ENCODE assay signal across 8 mouse cellular contexts in the genomic region with DNA sequence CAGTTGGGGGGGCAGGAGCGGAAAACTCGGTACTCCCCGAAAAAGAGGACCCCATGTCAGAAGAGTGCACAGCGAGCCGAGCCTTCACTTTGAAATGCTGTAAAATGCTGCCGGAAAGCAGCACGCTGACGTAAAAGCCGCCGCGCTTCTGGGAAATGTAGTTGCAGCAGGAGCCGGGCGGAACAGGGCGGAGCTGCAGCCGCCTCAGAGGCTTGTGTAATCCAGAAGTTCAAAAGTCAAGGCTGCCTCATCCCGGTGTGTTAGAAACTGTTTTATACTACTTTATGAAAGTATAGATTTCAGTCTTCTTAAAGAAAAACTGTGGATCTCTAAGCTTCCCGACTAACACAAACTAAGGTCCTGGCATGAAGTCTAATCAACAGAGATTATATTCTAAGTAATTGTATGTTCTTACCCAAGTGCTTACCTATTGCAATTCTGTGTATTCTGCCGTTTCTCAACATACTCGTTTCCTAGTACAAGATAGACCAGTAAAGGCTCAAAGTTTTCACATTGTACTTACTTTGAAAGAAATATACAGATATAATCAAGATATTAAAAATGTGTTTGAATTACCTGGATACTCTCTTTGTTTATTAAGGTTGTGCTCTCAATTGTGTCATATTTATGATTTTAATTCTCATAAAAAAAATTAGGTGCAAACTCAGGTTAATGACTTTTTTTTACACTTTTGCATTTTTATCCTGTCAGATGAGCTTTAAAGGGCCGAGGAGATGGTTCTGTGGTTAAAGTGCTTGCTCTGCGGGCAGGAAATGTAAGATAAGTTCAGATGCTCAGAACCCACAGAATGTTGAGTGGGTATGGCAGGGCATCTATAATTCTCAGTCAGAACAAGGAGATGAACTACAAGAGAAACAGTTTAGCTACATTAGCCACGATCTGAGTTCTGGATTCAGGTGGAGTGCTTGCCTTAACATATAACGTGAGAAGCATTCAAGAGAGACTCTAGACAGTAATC. TPM values are rescaled to one million over a fixed set of nuclear protein-coding genes. Genes with fewer than 3 reads are reported as not detected.
DNase-seq lines count a peak whose midpoint lies in the region; ATAC-seq and TF ChIP-seq lines count a peak whose summit lies in the region.

Dmac1 (minus strand) TSS at position 109 of the 979 bp plus-strand sequence.

- no peak for TF ChIP-seq CTCF in C2C12 (IDR thresholded peaks at IDR 0.05; ENCODE audit: control insufficient read depth, insufficient read depth, insufficient read length)
- no peak for TF ChIP-seq CTCF in brain, embryonic 14.5 days (IDR thresholded peaks at IDR 0.05; ENCODE audit: borderline replicate concordance, extremely low read depth, insufficient read depth, insufficient read length)
- TF ChIP-seq CTCF in liver, adult 2 months (IDR thresholded peaks at IDR 0.05; ENCODE audit: low read depth, low read length): no peak

- H3K79me2 ChIP-seq in C2C12 (ENCODE audit: control insufficient read depth, insufficient read depth) (peaks cover 8% of the 10 kb centered on the region), myocyte (ENCODE audit: control insufficient read depth, insufficient read depth) (peaks cover 8% of the 10 kb centered on the region)
- H3K79me2 ChIP-seq in liver, adult 2 months (ENCODE audit: control insufficient read depth, insufficient read depth, low read length): no peaks in the 10 kb centered on the region; the same call in 1 of the 2 replicates

- peak; percentile 38; the same call in 1 of the 2 replicates for TF ChIP-seq POLR2A in brain, embryonic 14.5 days (IDR thresholded peaks at IDR 0.05; ENCODE audit: borderline replicate concordance, extremely low read depth, insufficient read depth, insufficient read length, poor library complexity, severe bottlenecking)
- TF ChIP-seq POLR2A in liver, adult 2 months (IDR thresholded peaks at IDR 0.05; ENCODE audit: extremely low read depth, insufficient read depth, low read length): peak; percentile 52; the same call in 1 of the 2 replicates
- TF ChIP-seq POLR2A in myocyte (IDR thresholded peaks at IDR 0.05; ENCODE audit: insufficient read length, low read depth): peak; percentile 33

- peak; percentile 97 for DNase-seq in brain, embryonic 14.5 days (ENCODE audit: low read depth)
- peak; percentile 91 for DNase-seq in liver, adult 2 months (ENCODE audit: extremely low read depth, low read depth, low spot score)
- peak; percentile 94 for DNase-seq in splenic B cell, adult 2 months (ENCODE audit: low read depth, low spot score)

- H3K36me3 ChIP-seq in C2C12 (ENCODE audit: control insufficient read depth, insufficient read depth): no peaks in the 10 kb centered on the region
- H3K36me3 ChIP-seq in erythroblast, embryonic 14.5 days (ENCODE audit: control insufficient read depth): peaks cover 8% of the 10 kb centered on the region
- H3K36me3 ChIP-seq in heart, embryonic 11.5 days (ENCODE audit: control insufficient read depth, insufficient read depth, low read length): no peaks in the 10 kb centered on the region
- H3K36me3 ChIP-seq in kidney, embryonic 16.5 days (ENCODE audit: insufficient read depth, low read length): peaks cover 12% of the 10 kb centered on the region
- peaks cover 2% of the 10 kb centered on the region; the same call in 1 of the 2 replicates for H3K36me3 ChIP-seq in liver, adult 2 months (ENCODE audit: control insufficient read depth, insufficient read depth, low read length)
- no peaks in the 10 kb centered on the region for H3K36me3 ChIP-seq in myocyte (ENCODE audit: control insufficient read depth, insufficient read depth)
- no peaks in the 10 kb centered on the region for H3K36me3 ChIP-seq in splenic B cell, adult 2 months (ENCODE audit: control insufficient read depth, insufficient read depth, low read length, poor library complexity, severe bottlenecking)

- peak within 1 kb of the TSS; percentile 83 for H3K4me3 ChIP-seq in C2C12 (ENCODE audit: insufficient read depth, poor library complexity, severe bottlenecking)
- H3K4me3 ChIP-seq in erythroblast, embryonic 14.5 days (replicated peaks): peak within 1 kb of the TSS; percentile 93
- peak within 1 kb of the TSS; percentile 80 for H3K4me3 ChIP-seq in heart, embryonic 11.5 days (ENCODE audit: low read depth, low read length)
- peak within 1 kb of the TSS; percentile 74 for H3K4me3 ChIP-seq in kidney, embryonic 16.5 days (ENCODE audit: low read length)
- peak within 1 kb of the TSS; percentile 99 for H3K4me3 ChIP-seq in liver, adult 2 months (ENCODE audit: insufficient read depth, low read depth, low read length)
- H3K4me3 ChIP-seq in myocyte: peak within 1 kb of the TSS; percentile 64

- no peaks in the 10 kb centered on the region for H3K79me3 ChIP-seq in C2C12 (ENCODE audit: low read depth)

- 17% methylated on average over 23 of the region's 23 CpGs for whole genome bisulfite sequencing in heart, embryonic 11.5 days (ENCODE audit: insufficient replicate concordance)
- 16% methylated on average over 23 of the region's 23 CpGs for WGBS in kidney, embryonic 16.5 days
- 16% methylated on average over 23 of the region's 23 CpGs for WGBS in liver, adult 2 months

- H3K27me3 ChIP-seq in C2C12 (ENCODE audit: control insufficient read depth, insufficient read depth, insufficient read length) (no peaks in the 10 kb centered on the region), myocyte (ENCODE audit: control insufficient read depth, insufficient read depth, insufficient read length) (no peaks in the 10 kb centered on the region)
- no peaks in the 10 kb centered on the region for H3K27me3 ChIP-seq in erythroblast, embryonic 14.5 days (ENCODE audit: control insufficient read depth)
- no peaks in the 10 kb centered on the region for H3K27me3 ChIP-seq in heart, embryonic 11.5 days (ENCODE audit: control insufficient read depth, insufficient read depth, low read length)
- no peaks in the 10 kb centered on the region for H3K27me3 ChIP-seq in kidney, embryonic 16.5 days (ENCODE audit: insufficient read depth, low read length)
- H3K27me3 ChIP-seq in liver, adult 2 months (ENCODE audit: control insufficient read depth, insufficient read depth, low read length): no peaks in the 10 kb centered on the region
- no peaks in the 10 kb centered on the region for H3K27me3 ChIP-seq in splenic B cell, adult 2 months (ENCODE audit: control insufficient read depth, insufficient read depth, low read length, poor library complexity, severe bottlenecking)

- H3K4me1 ChIP-seq in erythroblast, embryonic 14.5 days (ENCODE audit: control insufficient read depth): peaks cover 15% of the 10 kb centered on the region
- H3K4me1 ChIP-seq in heart, embryonic 11.5 days (ENCODE audit: control insufficient read depth, insufficient read depth, low read length): no peaks in the 10 kb centered on the region
- no peaks in the 10 kb centered on the region for H3K4me1 ChIP-seq in kidney, embryonic 16.5 days (ENCODE audit: insufficient read depth, low read length)
- peaks cover 4% of the 10 kb centered on the region; the same call in 1 of the 2 replicates for H3K4me1 ChIP-seq in liver, adult 2 months (ENCODE audit: control insufficient read depth, insufficient read depth, low read length)

- peak within 1 kb of the TSS; percentile 92 for H3ac ChIP-seq in C2C12 (ENCODE audit: control insufficient read depth, insufficient read length, low read depth)
- H3ac ChIP-seq in myocyte (ENCODE audit: control insufficient read depth, insufficient read length): peak within 1 kb of the TSS; percentile 30

- ATAC-seq in heart, embryonic 11.5 days (replicated peaks; ENCODE audit: insufficient number of reproducible peaks, low FRiP score, low TSS enrichment): peak; percentile 90
- ATAC-seq in kidney, embryonic 16.5 days (ENCODE audit: low FRiP score, low TSS enrichment): peak; percentile 97

- H3K9ac ChIP-seq in heart, embryonic 11.5 days (ENCODE audit: low read depth, low read length): peak within 1 kb of the TSS; percentile 84
- H3K9ac ChIP-seq in kidney, embryonic 16.5 days (replicated peaks; ENCODE audit: low read length): peak within 1 kb of the TSS; percentile 92
- H3K9ac ChIP-seq in liver, adult 2 months (ENCODE audit: low read depth, low read length): peak within 1 kb of the TSS; percentile 90

- H3K4me2 ChIP-seq in heart, embryonic 11.5 days: peak within 1 kb of the TSS; percentile 68
- peak within 1 kb of the TSS; percentile 82 for H3K4me2 ChIP-seq in kidney, embryonic 16.5 days (replicated peaks; ENCODE audit: low read depth, low read length)
- H3K4me2 ChIP-seq in myocyte (ENCODE audit: low read depth): peak within 1 kb of the TSS; percentile 95

- H3K9me3 ChIP-seq in erythroblast, embryonic 14.5 days (ENCODE audit: control insufficient read depth, low read length): no peaks in the 10 kb centered on the region
- H3K9me3 ChIP-seq in heart, embryonic 11.5 days (replicated peaks; ENCODE audit: control insufficient read depth, low read length): no peaks in the 10 kb centered on the region
- H3K9me3 ChIP-seq in kidney, embryonic 16.5 days (ENCODE audit: low read length): peaks cover 3% of the 10 kb centered on the region; the same call in 1 of the 2 replicates

- H3K27ac ChIP-seq in heart, embryonic 11.5 days (ENCODE audit: low read depth, low read length): no peak within 1 kb of the TSS
- no peak within 1 kb of the TSS for H3K27ac ChIP-seq in kidney, embryonic 16.5 days (ENCODE audit: low read length)
- H3K27ac ChIP-seq in liver, adult 2 months (replicated peaks; ENCODE audit: insufficient read depth, low read depth, low read length): peak within 1 kb of the TSS; percentile 43; the same call in 1 of the 2 replicates

TF ChIP-seq in C2C12, 6 proteins besides CTCF, POLR2A, EP300 and RAD21:
- TF ChIP-seq MYOG (IDR thresholded peaks at IDR 0.05; ENCODE audit: control insufficient read depth, extremely low read depth, insufficient read length): no peak
- TF ChIP-seq FOSL1 (IDR thresholded peaks at IDR 0.05; ENCODE audit: insufficient read depth, low read length, poor library complexity, severe bottlenecking): no peak
- TF ChIP-seq CEBPB (IDR thresholded peaks at IDR 0.05; ENCODE audit: low read depth): peak; percentile 41

TF ChIP-seq in myocyte, 11 proteins besides CTCF, POLR2A, EP300 and RAD21:
- TF ChIP-seq CEBPB (IDR thresholded peaks at IDR 0.05; ENCODE audit: insufficient read depth, poor library complexity, severe bottlenecking) (0 out of 2 replicates have a peak, but pooled peaks have one; percentile 12), POLR2AphosphoS2 (IDR thresholded peaks at IDR 0.05; ENCODE audit: insufficient read length, low read depth) (no peak), MYOG (IDR thresholded peaks at IDR 0.05; ENCODE audit: control insufficient read depth in 1 of 3, insufficient read depth in 1 of 3, insufficient read length in 2 of 3, low read depth in 2 of 3) (no peak)
TF ChIP-seq in myocyte: peak in this region for 1.

RNA-seq across cellular contexts. Expression of gene Dmac1, which starts in this region (rescaled TPM):
- 82.2 TPM for polyA plus RNA-seq in C2C12 (2012; fragmentation: generic; extraction: Trizol)
- 59.7 and 93.0 TPM in 2 replicates for polyA plus RNA-seq in brain, embryonic 14.5 days (2012; rRNA removed)
- polyA plus RNA-seq in erythroblast, embryonic 14.5 days (2012): 4.4 and 6.4 TPM in 2 replicates
- polyA plus RNA-seq in heart, embryonic 11.5 days (2014; fragmentation: Nextera tagmentation; extraction: Ambion mirVana): 88.5 and 89.1 TPM in 2 replicates
- 114 and 117 TPM in 2 replicates for polyA plus RNA-seq in kidney, embryonic 16.5 days (2015; fragmentation: Nextera tagmentation; extraction: Ambion mirVana)
- total RNA-seq in liver, adult 2 months (2014; rRNA removed): 21.0 and 28.3 TPM in 2 replicates
- polyA plus RNA-seq in liver, adult 2 months (2012; rRNA removed): 37.7 and 41.5 TPM in 2 replicates
- 101 TPM for polyA plus RNA-seq in myocyte (2012; fragmentation: generic; extraction: Trizol)
